In genomic region chr4:48101981-48102380, GRCm38 (mm10) we compare ENCODE assay signal across 24 mouse cellular contexts. TPM values are rescaled to one million over a fixed set of nuclear protein-coding genes. Genes with fewer than 3 reads are reported as not detected.
DNase-seq lines count a peak whose midpoint lies in the region; ATAC-seq and TF ChIP-seq lines count a peak whose summit lies in the region.
"Had no signal": no experiment of that assay in that cellular context is flagged by ENCODE, and none has a peak within 500 bp of the region (broad histone marks: within the 10 kb centered on the region; RNA-seq: fewer than 3 reads in every experiment).

No protein-coding gene starts in this region.

- intact Hi-C loops in heart, adult 2 months (cut with DNase I), result no loop called here

- H3K4me3 ChIP-seq in heart, adult 2 months, result no peak overlapping the region
- no peak overlapping the region for H3K4me3 ChIP-seq in kidney, embryonic 16.5 days (ENCODE audit: low read length)
- H3K4me3 ChIP-seq in midbrain, embryonic 13.5 days (replicated peaks), result no peak overlapping the region
- H3K4me3 ChIP-seq in midbrain, embryonic 16.5 days (ENCODE audit: low read depth, low read length), result no peak overlapping the region
- H3K4me3 ChIP-seq: embryonic facial prominence, embryonic 10.5 days; embryonic facial prominence, embryonic 12.5 days; forebrain, embryonic 13.5 days; forebrain, embryonic 15.5 days had no signal

- H3K27ac ChIP-seq in heart, adult 2 months, result no peak overlapping the region
- H3K27ac ChIP-seq in kidney, embryonic 16.5 days (ENCODE audit: low read length), result no peak overlapping the region
- H3K27ac ChIP-seq in midbrain, embryonic 13.5 days, result no peak overlapping the region
- H3K27ac ChIP-seq in midbrain, embryonic 16.5 days (ENCODE audit: low read length), result no peak overlapping the region
- H3K27ac ChIP-seq: embryonic facial prominence, embryonic 10.5 days; embryonic facial prominence, embryonic 12.5 days; forebrain, embryonic 13.5 days; forebrain, embryonic 15.5 days had no signal

- peak; percentile 35; the same call in 1 of the 2 replicates for ATAC-seq in kidney, embryonic 16.5 days (ENCODE audit: low FRiP score, low TSS enrichment)
- peak; percentile 65; the same call in 1 of the 2 replicates for ATAC-seq in midbrain, embryonic 13.5 days
- ATAC-seq in midbrain, embryonic 16.5 days, result no peak
- ATAC-seq: activated CD4-positive, CD25-positive, alpha-beta regulatory T cell, adult 4 months; CD4-positive, CD25-positive, alpha-beta regulatory T cell, adult 4 months; forebrain, embryonic 13.5 days; forebrain, embryonic 15.5 days; Patski had no signal

- no peaks in the 10 kb centered on the region for H3K9me3 ChIP-seq in kidney, embryonic 16.5 days (ENCODE audit: low read length)
- no peaks in the 10 kb centered on the region for H3K9me3 ChIP-seq in midbrain, embryonic 13.5 days
- no peaks in the 10 kb centered on the region for H3K9me3 ChIP-seq in midbrain, embryonic 16.5 days (replicated peaks; ENCODE audit: control insufficient read depth, low read length, poor library complexity, severe bottlenecking)
- H3K9me3 ChIP-seq: embryonic facial prominence, embryonic 10.5 days; embryonic facial prominence, embryonic 12.5 days; forebrain, embryonic 13.5 days; forebrain, embryonic 15.5 days; G1E had no signal

- no peak overlapping the region for H3K9ac ChIP-seq in heart, adult 2 months (ENCODE audit: low read depth, low read length)
- no peak overlapping the region for H3K9ac ChIP-seq in kidney, embryonic 16.5 days (replicated peaks; ENCODE audit: low read length)
- no peak overlapping the region for H3K9ac ChIP-seq in midbrain, embryonic 13.5 days (replicated peaks)
- H3K9ac ChIP-seq in midbrain, embryonic 16.5 days (ENCODE audit: low read depth, low read length), result no peak overlapping the region
- H3K9ac ChIP-seq: embryonic facial prominence, embryonic 12.5 days; forebrain, embryonic 13.5 days; forebrain, embryonic 15.5 days had no signal

- no peak for TF ChIP-seq EP300 in heart, adult 2 months (IDR thresholded peaks at IDR 0.05; ENCODE audit: insufficient read depth, low read depth, low read length)

- no peaks in the 10 kb centered on the region for H3K79me2 ChIP-seq in heart, adult 2 months (replicated peaks; ENCODE audit: control insufficient read depth, insufficient read depth, low read length)

- 59% methylated on average over 2 of the region's 2 CpGs for WGBS in heart, adult 2 months
- WGBS in kidney, embryonic 16.5 days, result 78% methylated on average over 2 of the region's 2 CpGs
- 83% methylated on average over 2 of the region's 2 CpGs for WGBS in midbrain, embryonic 13.5 days
- 89% methylated on average over 2 of the region's 2 CpGs for WGBS in midbrain, embryonic 16.5 days

- TF ChIP-seq CTCF in heart, adult 2 months (IDR thresholded peaks at IDR 0.05), result no peak

- no peak overlapping the region for H3K4me2 ChIP-seq in kidney, embryonic 16.5 days (replicated peaks; ENCODE audit: low read depth, low read length)
- no peak overlapping the region for H3K4me2 ChIP-seq in midbrain, embryonic 13.5 days (replicated peaks)
- no peak overlapping the region for H3K4me2 ChIP-seq in midbrain, embryonic 16.5 days (ENCODE audit: low read length)
- H3K4me2 ChIP-seq: embryonic facial prominence, embryonic 12.5 days; forebrain, embryonic 13.5 days; forebrain, embryonic 15.5 days had no signal

- H3K27me3 ChIP-seq in heart, adult 2 months (ENCODE audit: control insufficient read depth, insufficient read depth, low read length), result no peaks in the 10 kb centered on the region
- no peaks in the 10 kb centered on the region for H3K27me3 ChIP-seq in kidney, embryonic 16.5 days (ENCODE audit: insufficient read depth, low read length)
- peaks cover 6% of the 10 kb centered on the region; the same call in 1 of the 2 replicates for H3K27me3 ChIP-seq in midbrain, embryonic 13.5 days
- no peaks in the 10 kb centered on the region for H3K27me3 ChIP-seq in midbrain, embryonic 16.5 days (ENCODE audit: control insufficient read depth, insufficient read depth, low read depth, low read length)
- H3K27me3 ChIP-seq: CH12.LX; embryonic facial prominence, embryonic 12.5 days; forebrain, embryonic 13.5 days; forebrain, embryonic 15.5 days had no signal

- H3K4me1 ChIP-seq in heart, adult 2 months (ENCODE audit: control insufficient read depth, insufficient read depth, low read length), result no peaks in the 10 kb centered on the region
- H3K4me1 ChIP-seq in kidney, embryonic 16.5 days (ENCODE audit: insufficient read depth, low read length), result no peaks in the 10 kb centered on the region
- H3K4me1 ChIP-seq in midbrain, embryonic 13.5 days (replicated peaks), result no peaks in the 10 kb centered on the region
- H3K4me1 ChIP-seq in midbrain, embryonic 16.5 days (ENCODE audit: control insufficient read depth, insufficient read depth, low read length), result no peaks in the 10 kb centered on the region
- H3K4me1 ChIP-seq: embryonic facial prominence, embryonic 10.5 days; embryonic facial prominence, embryonic 12.5 days; forebrain, embryonic 13.5 days; forebrain, embryonic 15.5 days had no signal

- no peaks in the 10 kb centered on the region for H3K36me3 ChIP-seq in heart, adult 2 months (ENCODE audit: control insufficient read depth, insufficient read depth, low read length)
- no peaks in the 10 kb centered on the region for H3K36me3 ChIP-seq in kidney, embryonic 16.5 days (ENCODE audit: insufficient read depth, low read length)
- H3K36me3 ChIP-seq in midbrain, embryonic 13.5 days, result no peaks in the 10 kb centered on the region
- H3K36me3 ChIP-seq in midbrain, embryonic 16.5 days (ENCODE audit: control insufficient read depth, insufficient read depth, low read length), result no peaks in the 10 kb centered on the region
- H3K36me3 ChIP-seq: embryonic facial prominence, embryonic 10.5 days; embryonic facial prominence, embryonic 12.5 days; forebrain, embryonic 15.5 days; G1E had no signal

- no peak for TF ChIP-seq POLR2A in heart, adult 2 months (IDR thresholded peaks at IDR 0.05; ENCODE audit: insufficient read depth, low read depth, low read length)

- DNase-seq in heart, adult 11 months, result peak; percentile 68
- no peak for DNase-seq in heart, adult 2 months
- DNase-seq in kidney, adult 9 months, result no peak
- DNase-seq: adrenal gland, adult 8-10 months; adrenal gland, postnatal 14 days; adrenal gland, postnatal 36 days; B cell, adult 2 months; cerebellum, adult 11-12 months; cerebellum, adult 2 months; cerebellum, adult 9-10 months; cerebellum, postnatal 10 days; cerebellum, postnatal 25 days had no signal

RNA-seq across cellular contexts. Expression of gene Stx17, which starts 22.7 kb away (rescaled TPM):
- 10 to 100 TPM; 25.1 TPM for total RNA-seq in heart, adult 2 months (2021)
- 6.7 and 12.6 TPM in 2 replicates for polyA plus RNA-seq in heart, adult 2 months (2012; rRNA removed)
- 22.3 and 23.6 TPM in 2 replicates for polyA plus RNA-seq in kidney, embryonic 16.5 days (2015; fragmentation: Nextera tagmentation; extraction: Ambion mirVana)
- polyA plus RNA-seq in midbrain, embryonic 13.5 days (2015; fragmentation: Nextera tagmentation; extraction: Ambion mirVana), result 20.3 and 22.0 TPM in 2 replicates
- 27.4 and 28.8 TPM in 2 replicates for polyA plus RNA-seq in midbrain, embryonic 16.5 days (2015; fragmentation: Nextera tagmentation; extraction: Ambion mirVana)

RNA-seq across cellular contexts. Expression of gene Nr4a3, which starts 57.0 kb away (rescaled TPM):
- 1 to 10 TPM; 5.3 to 6.7 TPM for total RNA-seq in heart, adult 2 months (2021)
- polyA plus RNA-seq in heart, adult 2 months (2012; rRNA removed), result 0.73 and 1.7 TPM in 2 replicates
- 0.10 TPM in 1 of 2 replicates, not detected in the other for polyA plus RNA-seq in kidney, embryonic 16.5 days (2015; fragmentation: Nextera tagmentation; extraction: Ambion mirVana)
- polyA plus RNA-seq in midbrain, embryonic 13.5 days (2015; fragmentation: Nextera tagmentation; extraction: Ambion mirVana), result 1.4 TPM in 2 replicates
- polyA plus RNA-seq in midbrain, embryonic 16.5 days (2015; fragmentation: Nextera tagmentation; extraction: Ambion mirVana), result 1.4 and 1.6 TPM in 2 replicates
